Mouse (Mus musculus): ENCODE data around the gene Slc25a19. TPM values are rescaled to one million over a fixed set of nuclear protein-coding genes. Genes with fewer than 3 reads are reported as not detected.
"Not testable (repeated sequence)": the region's sequence is repeated elsewhere in the genome, so short reads cannot be mapped to it uniquely, and the experiment has no call there.

Gene Slc25a19
- total RNA-seq (2022): 10 to 100 TPM; 31.4 to 40.9 (median 34.9) TPM

GRCm38 (mm10) chr11:115627705-115628464, at the start of gene Slc25a19:
Gene Slc25a19 (minus strand): TSS chr11:115628295.
- DNase-seq (ENCODE audit: low spot score): peak; percentile 100

GRCm38 (mm10) chr11:115677511-115677910, 49.4 kb upstream of the Slc25a19 start:
- DNase-seq (ENCODE audit: low spot score): no peak

GRCm38 (mm10) chr11:115676738-115677137, 48.6 kb upstream of the Slc25a19 start:
- no peak for DNase-seq (ENCODE audit: low spot score)

- no peak for DNase-seq (ENCODE audit: low spot score)
Observed at GRCm38 (mm10) chr11:115674235-115674865, 46.3 kb upstream of the Slc25a19 start.

- DNase-seq (ENCODE audit: low spot score): no peak
Observed at GRCm38 (mm10) chr11:115673471-115674234, 45.6 kb upstream of the Slc25a19 start.

GRCm38 (mm10) chr11:115672226-115672987, 44.3 kb upstream of the Slc25a19 start:
- no peak for DNase-seq (ENCODE audit: low spot score)

- DNase-seq (ENCODE audit: low spot score): no peak
Observed at GRCm38 (mm10) chr11:115670451-115671050, 42.5 kb upstream of the Slc25a19 start.

GRCm38 (mm10) chr11:115663676-115664335, 35.7 kb upstream of the Slc25a19 start:
- DNase-seq (ENCODE audit: low spot score): no peak

GRCm38 (mm10) chr11:115660376-115660775, 32.3 kb upstream of the Slc25a19 start:
- no peak for DNase-seq (ENCODE audit: low spot score)

- DNase-seq (ENCODE audit: low spot score): no peak
Observed at GRCm38 (mm10) chr11:115658521-115658920, 30.4 kb upstream of the Slc25a19 start.

GRCm38 (mm10) chr11:115654128-115654527, 26.0 kb upstream of the Slc25a19 start:
- DNase-seq (ENCODE audit: low spot score): no peak

- DNase-seq (ENCODE audit: low spot score): no peak
Observed at GRCm38 (mm10) chr11:115653194-115653593, 25.1 kb upstream of the Slc25a19 start.

- no peak for DNase-seq (ENCODE audit: low spot score)
Observed at GRCm38 (mm10) chr11:115651680-115652079, 23.6 kb upstream of the Slc25a19 start.

GRCm38 (mm10) chr11:115649706-115650105, 21.6 kb upstream of the Slc25a19 start:
- DNase-seq (ENCODE audit: low spot score): no peak

GRCm38 (mm10) chr11:115647459-115647858, 19.4 kb upstream of the Slc25a19 start:
- DNase-seq (ENCODE audit: low spot score): peak; percentile 71

GRCm38 (mm10) chr11:115646439-115646838, 18.3 kb upstream of the Slc25a19 start:
- no peak for DNase-seq (ENCODE audit: low spot score)

- not testable (repeated sequence) for DNase-seq (ENCODE audit: low spot score)
Observed at GRCm38 (mm10) chr11:115645498-115645897, 17.4 kb upstream of the Slc25a19 start.

- no peak for DNase-seq (ENCODE audit: low spot score)
Observed at GRCm38 (mm10) chr11:115644308-115644707, 16.2 kb upstream of the Slc25a19 start.

GRCm38 (mm10) chr11:115643265-115643664, 15.2 kb upstream of the Slc25a19 start:
- no peak for DNase-seq (ENCODE audit: low spot score)

- no peak for DNase-seq (ENCODE audit: low spot score)
Observed at GRCm38 (mm10) chr11:115642705-115643104, 14.6 kb upstream of the Slc25a19 start.

GRCm38 (mm10) chr11:115641664-115642036, 13.6 kb upstream of the Slc25a19 start:
- no peak for DNase-seq (ENCODE audit: low spot score)
